Mouse (Mus musculus): ENCODE data around the gene 4930562C15Rik. TPM values are rescaled to one million over a fixed set of nuclear protein-coding genes. Genes with fewer than 3 reads are reported as not detected.

The 4930562C15Rik gene
- polyA plus RNA-seq, 1 experiment from 2014 or later: 0.13 TPM

DNA sequence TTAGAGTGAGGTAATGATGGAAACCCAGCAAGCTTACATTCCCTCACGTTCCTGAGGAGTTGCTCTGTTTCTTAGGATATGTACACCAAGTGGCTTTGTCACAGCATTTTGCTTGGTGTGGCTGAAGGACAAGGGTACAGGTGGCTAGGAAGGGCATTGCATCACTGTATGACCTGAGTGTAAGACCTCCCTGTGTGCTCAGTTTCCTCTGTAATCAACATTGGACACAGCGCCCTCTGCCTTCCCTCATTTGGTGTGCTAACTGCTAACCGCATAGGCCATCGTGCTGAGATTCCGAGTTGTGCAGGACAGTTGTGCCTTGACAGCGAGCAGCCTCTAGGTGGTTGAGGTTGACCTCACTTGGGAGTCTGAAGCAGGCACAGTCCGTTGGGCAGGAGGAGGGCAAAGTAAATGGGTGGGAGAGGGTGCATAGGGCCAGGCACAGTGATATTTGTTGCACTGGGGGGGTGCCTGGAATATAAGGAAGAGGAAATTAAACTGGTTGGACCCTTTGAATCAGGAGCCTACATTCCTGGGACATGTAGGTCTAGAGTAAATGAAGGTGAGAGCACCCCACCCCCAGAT lies 62.0 kb downstream of the 4930562C15Rik start:
- peaks cover 42% of the 10 kb centered on the region for H3K4me1 ChIP-seq
- no peak overlapping the region for H3K4me3 ChIP-seq
- H3K9me3 ChIP-seq (replicated peaks): no peaks in the 10 kb centered on the region
- no peaks in the 10 kb centered on the region for H3K36me3 ChIP-seq
- H3K27ac ChIP-seq: peak overlapping the region; percentile 70; the same call in 1 of the 2 replicates
- 0 out of 2 replicates have a peak, but pooled peaks have one; percentile 36 for ATAC-seq
- WGBS (ENCODE audit: insufficient replicate concordance): 56% methylated on average over 7 of the region's 7 CpGs
- H3K9ac ChIP-seq: no peak overlapping the region
- peak overlapping the region; percentile 47; the same call in 1 of the 2 replicates for H3K4me2 ChIP-seq
- no peaks in the 10 kb centered on the region for H3K27me3 ChIP-seq (replicated peaks)

DNA sequence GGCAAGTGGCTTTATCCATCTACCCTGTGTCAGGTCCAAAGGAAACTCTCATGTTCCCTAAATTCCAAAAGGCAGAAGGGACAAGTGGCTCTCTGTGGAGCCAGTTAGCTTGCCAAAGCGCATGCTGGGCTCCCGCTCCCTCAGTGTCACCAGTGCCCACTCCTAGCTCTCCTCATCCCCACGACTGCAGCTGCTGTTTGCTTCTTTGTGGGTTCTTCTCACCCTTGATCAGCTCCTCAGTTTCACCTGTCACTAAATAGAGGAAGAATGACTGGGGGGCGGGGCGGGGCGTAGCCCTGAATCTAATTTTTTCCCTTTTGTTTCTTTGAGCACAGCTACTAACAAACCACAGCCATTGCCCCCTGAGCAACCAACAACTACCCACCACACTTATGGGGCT lies 63.7 kb downstream of the 4930562C15Rik start:
- Histone ChIP-seq H3K4me1 (peaks cover 47% of the 10 kb centered on the region), H3K36me3 (no peaks in the 10 kb centered on the region), H3K4me2 (no peak overlapping the region), H3K9ac (no peak overlapping the region), H3K27me3 (replicated peaks) (no peaks in the 10 kb centered on the region), H3K9me3 (replicated peaks) (no peaks in the 10 kb centered on the region), H3K27ac (no peak overlapping the region), H3K4me3 (no peak overlapping the region)
- WGBS (ENCODE audit: insufficient replicate concordance): 69% methylated on average over 6 of the region's 6 CpGs
- ATAC-seq: no peak

DNA sequence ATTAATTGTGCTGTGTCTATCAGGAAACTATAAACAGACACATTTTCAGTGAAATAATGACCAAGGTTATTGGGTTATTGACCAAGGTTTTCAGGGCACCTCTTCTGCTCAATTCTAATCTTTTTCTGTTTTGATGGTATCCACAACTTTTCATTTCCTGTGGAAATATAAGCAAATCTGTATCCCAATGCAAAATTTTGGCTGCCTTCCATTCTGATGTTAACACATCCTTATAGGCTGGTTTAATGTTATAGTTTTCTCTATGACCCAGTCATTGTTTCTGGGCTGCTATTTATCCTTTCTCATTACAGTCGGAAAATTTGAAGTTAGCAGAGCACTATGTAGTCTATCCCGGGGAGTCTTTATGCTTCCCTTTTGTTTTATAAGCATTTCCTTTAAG lies 64.5 kb downstream of the 4930562C15Rik start:
- H3K4me1 ChIP-seq: peaks cover 44% of the 10 kb centered on the region

DNA sequence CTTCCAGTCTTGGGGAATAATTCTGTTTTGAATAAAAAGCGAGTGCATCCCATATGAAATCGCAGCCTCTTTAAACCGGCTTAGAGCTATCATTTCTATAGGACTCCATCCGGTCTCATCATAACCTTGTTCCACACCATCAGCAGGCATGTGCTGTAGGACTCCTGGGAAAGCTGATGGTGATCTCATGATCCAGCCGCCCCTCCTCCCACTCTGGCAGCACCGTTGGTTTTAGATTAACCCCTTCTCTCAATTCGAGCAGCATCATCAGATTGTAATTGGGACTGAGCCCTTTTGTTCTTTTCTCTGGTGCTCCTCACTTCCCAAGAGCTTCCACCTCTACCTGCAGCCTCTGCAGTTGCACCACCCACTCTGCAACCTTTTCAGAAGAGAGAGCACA lies 66.0 kb downstream of the 4930562C15Rik start:
- ATAC-seq: no peak
- Histone ChIP-seq H3K4me1 (peaks cover 41% of the 10 kb centered on the region), H3K4me3 (no peak overlapping the region), H3K36me3 (no peaks in the 10 kb centered on the region), H3K27ac (no peak overlapping the region), H3K9ac (no peak overlapping the region), H3K9me3 (replicated peaks) (no peaks in the 10 kb centered on the region), H3K4me2 (no peak overlapping the region), H3K27me3 (replicated peaks) (no peaks in the 10 kb centered on the region)
- WGBS (ENCODE audit: insufficient replicate concordance): 67% methylated on average over 7 of the region's 7 CpGs

More for the DNA sequence above, 64.5 kb downstream of the 4930562C15Rik start:
- H3K36me3 ChIP-seq: no peaks in the 10 kb centered on the region
- H3K9ac ChIP-seq: no peak overlapping the region
- ATAC-seq: no peak
- no peak overlapping the region for H3K4me2 ChIP-seq
- H3K27me3 ChIP-seq (replicated peaks): no peaks in the 10 kb centered on the region
- no peaks in the 10 kb centered on the region for H3K9me3 ChIP-seq (replicated peaks)
- WGBS (ENCODE audit: insufficient replicate concordance): 72% methylated on average over 2 of the region's 2 CpGs
- no peak overlapping the region for H3K27ac ChIP-seq
- H3K4me3 ChIP-seq: no peak overlapping the region

DNA sequence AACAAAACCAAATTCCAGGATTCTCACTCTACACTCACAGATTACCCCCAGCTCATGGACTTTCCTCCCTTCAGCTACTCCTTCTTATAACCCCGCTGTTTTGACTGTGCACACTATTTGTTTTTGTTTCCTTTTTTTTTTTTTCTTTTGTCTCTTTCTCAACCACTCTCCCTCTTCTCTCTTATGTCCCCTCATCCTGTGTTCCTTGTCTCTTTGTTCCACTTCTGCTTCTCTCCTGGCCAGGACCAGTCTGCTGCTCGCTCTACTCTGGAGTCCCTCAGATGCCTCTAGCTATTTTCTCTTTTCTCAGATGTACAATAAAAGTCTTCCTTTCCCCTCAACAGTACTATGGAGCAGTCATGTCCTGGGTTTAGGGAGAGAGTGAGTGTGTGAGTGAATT lies 67.2 kb downstream of the 4930562C15Rik start:
- Histone ChIP-seq H3K27me3 (replicated peaks) (no peaks in the 10 kb centered on the region), H3K4me2 (no peak overlapping the region), H3K4me3 (no peak overlapping the region), H3K36me3 (0 out of 2 replicates have a peak, but pooled peaks cover 1% of the 10 kb centered on the region), H3K9me3 (replicated peaks) (no peaks in the 10 kb centered on the region), H3K27ac (no peak overlapping the region), H3K9ac (no peak overlapping the region), H3K4me1 (peaks cover 29% of the 10 kb centered on the region)
- 71% methylated on average over 2 of the region's 2 CpGs for WGBS (ENCODE audit: insufficient replicate concordance)
- no peak for ATAC-seq

DNA sequence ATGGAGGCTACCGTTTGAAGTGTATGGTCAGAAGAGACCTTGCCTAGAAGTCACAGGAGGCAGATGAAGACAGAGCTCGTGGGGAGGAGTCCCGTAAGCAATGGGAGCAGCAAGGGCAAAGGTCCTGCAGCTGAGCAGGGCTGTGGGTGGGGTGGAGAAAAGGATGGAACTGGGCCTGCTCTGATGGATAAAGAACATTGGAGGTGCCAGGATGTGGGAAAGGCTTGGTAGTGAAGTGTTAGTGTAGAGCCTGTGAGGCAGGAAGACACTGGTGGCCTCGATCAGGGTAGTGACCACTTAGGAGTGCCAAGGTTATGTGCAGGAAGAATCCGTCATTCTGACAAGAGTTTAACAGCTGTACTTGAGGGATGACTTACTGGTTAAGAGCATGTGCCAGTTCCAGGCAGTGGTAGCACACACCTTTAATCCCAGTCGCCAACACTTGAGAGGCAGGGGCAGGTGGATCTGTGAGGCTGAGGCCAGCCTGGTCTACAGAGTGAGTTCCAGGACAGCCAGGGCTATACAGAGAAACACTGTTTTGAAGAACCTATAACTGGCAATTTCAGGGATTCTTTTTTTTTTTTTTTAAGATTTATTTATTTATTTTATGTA lies 68.4 kb downstream of the 4930562C15Rik start:
- 77% methylated on average over 6 of the region's 6 CpGs for WGBS (ENCODE audit: insufficient replicate concordance)
- H3K9me3 ChIP-seq (replicated peaks): no peaks in the 10 kb centered on the region
- no peak overlapping the region for H3K4me2 ChIP-seq
- H3K27ac ChIP-seq: no peak overlapping the region
- H3K27me3 ChIP-seq (replicated peaks): no peaks in the 10 kb centered on the region
- ATAC-seq: no peak
- H3K4me1 ChIP-seq: peaks cover 37% of the 10 kb centered on the region
- no peak overlapping the region for H3K4me3 ChIP-seq
- H3K9ac ChIP-seq: no peak overlapping the region
- 0 out of 2 replicates have a peak, but pooled peaks cover 3% of the 10 kb centered on the region for H3K36me3 ChIP-seq

DNA sequence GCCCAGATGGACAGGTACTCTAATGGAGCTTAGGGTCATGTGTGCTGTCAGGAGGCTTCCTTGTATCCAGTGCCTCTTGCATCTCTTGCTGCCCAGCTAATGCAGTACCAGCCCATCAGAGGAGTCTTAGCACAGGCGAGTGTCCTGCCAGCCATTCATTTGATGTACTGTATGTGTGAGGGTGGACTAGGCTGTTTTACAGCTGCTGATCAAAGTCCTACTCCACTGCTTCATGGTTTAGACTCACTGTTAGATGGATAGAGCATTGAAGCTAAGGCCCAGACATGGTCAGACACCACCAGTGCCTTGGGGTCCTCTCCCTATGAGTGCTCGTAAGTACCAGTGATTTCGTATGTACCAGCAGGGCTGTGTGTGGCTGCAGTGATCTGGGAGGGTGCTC lies 69.7 kb downstream of the 4930562C15Rik start:
- Histone ChIP-seq H3K9ac (no peak overlapping the region), H3K4me3 (no peak overlapping the region), H3K27ac (no peak overlapping the region), H3K9me3 (replicated peaks) (no peaks in the 10 kb centered on the region), H3K4me2 (no peak overlapping the region), H3K36me3 (peaks cover 13% of the 10 kb centered on the region), H3K27me3 (replicated peaks) (no peaks in the 10 kb centered on the region), H3K4me1 (peaks cover 32% of the 10 kb centered on the region)
- 86% methylated on average over 3 of the region's 3 CpGs for WGBS (ENCODE audit: insufficient replicate concordance)
- ATAC-seq: no peak

DNA sequence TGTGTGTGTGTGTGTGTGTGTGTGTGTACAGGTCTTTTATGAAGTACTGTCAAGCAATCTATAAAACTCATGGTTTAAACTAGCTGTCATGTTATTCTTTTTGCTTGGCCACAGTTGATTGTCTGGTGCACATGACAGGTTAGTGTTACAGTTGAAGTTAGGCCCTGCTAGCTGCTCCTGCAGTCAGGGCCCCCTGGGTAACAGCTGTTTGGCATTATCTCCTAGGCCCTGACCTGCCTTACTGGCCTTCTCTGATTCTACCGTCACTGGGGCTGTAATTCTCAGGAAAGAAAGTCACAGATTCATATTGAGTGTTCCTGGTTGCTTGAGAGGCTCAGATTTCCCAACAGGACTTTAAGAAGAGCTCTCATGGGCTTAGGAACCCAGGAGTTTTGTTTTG lies 70.4 kb downstream of the 4930562C15Rik start:
- 29% methylated on average over 1 of the region's 1 CpGs for WGBS (ENCODE audit: insufficient replicate concordance)
- H3K27ac ChIP-seq: no peak overlapping the region
- H3K9me3 ChIP-seq (replicated peaks): no peaks in the 10 kb centered on the region
- H3K4me3 ChIP-seq: no peak overlapping the region
- peaks cover 19% of the 10 kb centered on the region for H3K36me3 ChIP-seq
- H3K27me3 ChIP-seq (replicated peaks): no peaks in the 10 kb centered on the region
- H3K4me1 ChIP-seq: peaks cover 32% of the 10 kb centered on the region
- ATAC-seq: no peak
- H3K9ac ChIP-seq: no peak overlapping the region
- H3K4me2 ChIP-seq: no peak overlapping the region

DNA sequence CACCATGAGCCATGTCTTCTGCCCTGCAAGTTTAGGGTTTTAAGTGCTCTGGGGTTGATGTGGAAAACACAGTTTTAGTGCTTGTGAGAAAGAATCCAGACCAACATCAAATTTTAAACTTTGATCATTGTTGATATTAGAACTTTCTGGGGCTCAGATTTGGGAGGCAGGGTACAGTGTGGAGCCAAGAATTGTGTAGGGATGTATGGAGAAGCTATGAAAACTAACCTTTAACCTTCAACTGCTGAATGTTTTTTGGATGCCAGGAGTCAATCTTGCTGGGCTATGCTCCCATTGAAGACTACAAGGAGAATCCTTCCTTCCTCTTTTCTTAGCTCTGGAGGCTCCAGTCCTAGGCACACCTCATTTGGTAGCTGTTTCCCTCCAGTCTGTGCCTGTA lies 71.3 kb downstream of the 4930562C15Rik start:
- H3K9ac ChIP-seq: no peak overlapping the region
- peaks cover 32% of the 10 kb centered on the region for H3K4me1 ChIP-seq
- ATAC-seq: no peak
- H3K4me3 ChIP-seq: no peak overlapping the region
- no peak overlapping the region for H3K4me2 ChIP-seq
- no peaks in the 10 kb centered on the region for H3K9me3 ChIP-seq (replicated peaks)
- no peak overlapping the region for H3K27ac ChIP-seq
- peaks cover 28% of the 10 kb centered on the region for H3K36me3 ChIP-seq
- no peaks in the 10 kb centered on the region for H3K27me3 ChIP-seq (replicated peaks)

DNA sequence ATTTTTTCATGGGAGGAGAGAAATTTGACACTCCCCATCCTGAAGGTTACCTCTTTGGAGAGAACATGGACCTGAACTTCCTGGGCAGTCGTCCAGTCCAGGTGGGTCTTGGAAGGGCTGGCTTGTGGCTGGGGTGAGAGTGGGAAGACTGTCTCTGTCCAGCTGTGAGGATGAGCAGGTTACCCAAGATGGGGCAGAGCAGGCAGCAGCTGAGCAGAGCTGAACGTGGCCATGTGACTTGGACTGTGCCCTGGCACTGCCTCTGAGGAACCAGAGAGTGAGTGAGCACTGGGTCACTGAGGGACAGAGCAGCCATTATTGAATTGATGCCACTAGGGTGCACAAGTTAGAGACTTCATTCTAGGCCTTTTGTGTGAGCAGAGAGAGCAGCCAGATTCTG lies 72.2 kb downstream of the 4930562C15Rik start:
- Histone ChIP-seq H3K27me3 (replicated peaks) (no peaks in the 10 kb centered on the region), H3K4me2 (no peak overlapping the region), H3K9me3 (replicated peaks) (no peaks in the 10 kb centered on the region), H3K4me1 (peaks cover 38% of the 10 kb centered on the region), H3K4me3 (no peak overlapping the region), H3K9ac (no peak overlapping the region), H3K36me3 (peaks cover 37% of the 10 kb centered on the region), H3K27ac (no peak overlapping the region)
- ATAC-seq: 0 out of 2 replicates have a peak, but pooled peaks have one; percentile 17
- 54% methylated on average over 2 of the region's 2 CpGs for WGBS (ENCODE audit: insufficient replicate concordance)

DNA sequence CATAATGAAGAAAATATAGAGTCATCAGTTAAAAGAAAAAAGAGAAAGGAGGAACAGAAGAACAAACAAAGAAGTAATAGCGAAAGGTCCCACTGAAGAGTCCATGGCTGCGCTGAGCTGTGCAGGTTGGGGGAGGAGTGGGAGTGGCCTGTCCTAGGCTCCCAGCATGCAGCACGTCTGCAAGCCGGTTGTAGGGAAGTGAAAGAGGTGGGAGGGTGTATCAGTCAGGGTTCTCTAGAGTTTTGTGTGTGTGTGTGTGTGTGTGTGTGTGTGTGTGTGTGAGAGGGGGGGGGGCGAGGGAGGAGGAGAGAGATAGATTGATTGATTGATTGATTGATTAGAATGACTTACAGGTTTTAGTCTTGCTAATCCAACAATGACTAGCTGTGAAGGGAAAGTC lies 72.8 kb downstream of the 4930562C15Rik start:
- 36% methylated on average over 5 of the region's 5 CpGs for WGBS (ENCODE audit: insufficient replicate concordance)
- Histone ChIP-seq H3K4me2 (peak overlapping the region; percentile 26; the same call in 1 of the 2 replicates), H3K27me3 (replicated peaks) (no peaks in the 10 kb centered on the region), H3K9ac (no peak overlapping the region), H3K4me1 (peaks cover 42% of the 10 kb centered on the region), H3K27ac (no peak overlapping the region), H3K36me3 (peaks cover 41% of the 10 kb centered on the region), H3K9me3 (replicated peaks) (no peaks in the 10 kb centered on the region), H3K4me3 (no peak overlapping the region)
- peak; percentile 62 for ATAC-seq

DNA sequence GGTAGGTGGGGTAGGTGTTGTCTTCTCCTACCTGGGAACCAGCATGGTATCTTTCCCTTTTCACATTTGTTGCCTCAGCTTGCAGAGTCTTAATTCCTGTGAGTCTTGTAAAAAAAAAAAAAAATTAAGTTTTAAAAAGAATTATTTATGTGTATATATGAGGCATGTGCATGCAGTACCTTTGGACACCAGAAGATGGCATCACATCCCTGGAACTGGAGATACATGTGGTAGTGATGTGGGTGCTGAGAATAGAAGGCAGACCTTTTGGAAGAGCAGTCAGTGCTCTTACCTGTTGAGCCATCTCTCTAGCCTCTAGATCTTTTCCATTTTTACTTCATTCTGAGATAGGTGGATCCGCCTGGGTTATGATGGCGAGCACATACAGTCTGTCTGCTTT lies 74.5 kb downstream of the 4930562C15Rik start:
- Histone ChIP-seq H3K4me1 (peaks cover 36% of the 10 kb centered on the region), H3K9ac (no peak overlapping the region), H3K4me2 (no peak overlapping the region), H3K4me3 (no peak overlapping the region), H3K9me3 (replicated peaks) (no peaks in the 10 kb centered on the region), H3K27me3 (replicated peaks) (no peaks in the 10 kb centered on the region), H3K27ac (no peak overlapping the region), H3K36me3 (peaks cover 41% of the 10 kb centered on the region)
- ATAC-seq: no peak
- 91% methylated on average over 2 of the region's 2 CpGs for WGBS (ENCODE audit: insufficient replicate concordance)
